Mouse (Mus musculus) lung, embryonic 16.5 days (tissue): ENCODE data around the gene Eif3i. TPM values are rescaled to one million over a fixed set of nuclear protein-coding genes. Genes with fewer than 3 reads are reported as not detected.

Source experiments
- ATAC-seq: fragments of 200-750 bp; cut with Nextera tagmentation; 2 replicates; pipeline ENCODE4 v1.8.0; 2017; ENCODE audit warnings: low read depth, mild to moderate bottlenecking, moderate library complexity
- H3K27ac ChIP-seq: fragments of 300-500 bp; sonication (generic); 2 replicates; pipeline ENCODE4 v1.5.1; 2014; ENCODE audit warnings: mild to moderate bottlenecking, control low read depth, low read length
- H3K27me3 ChIP-seq: fragments of 300-500 bp; sonication (generic); 2 replicates; pipeline ENCODE4 v1.6.1; 2014; ENCODE audit warnings: low read depth, low read length, mixed read lengths; ENCODE audit not compliant: control insufficient read depth, insufficient read depth
- H3K36me3 ChIP-seq: fragments of 300-500 bp; sonication (generic); 2 replicates; pipeline ENCODE4 v1.6.1; 2014; ENCODE audit warnings: low read length; ENCODE audit not compliant: control insufficient read depth, insufficient read depth
- H3K4me1 ChIP-seq: fragments of 300-500 bp; sonication (generic); replicated peaks from 2 replicates; pipeline ENCODE4 v1.6.1; 2014; ENCODE audit warnings: low read length, mixed read lengths; ENCODE audit not compliant: control insufficient read depth, insufficient read depth
- H3K4me2 ChIP-seq: fragments of 300-500 bp; sonication (generic); 2 replicates; pipeline ENCODE4 v1.6.1; 2014; ENCODE audit warnings: low read depth, low read length, control low read depth
- H3K4me3 ChIP-seq: fragments of 300-500 bp; sonication (generic); 2 replicates; pipeline ENCODE4 v1.5.1; 2014; ENCODE audit warnings: mild to moderate bottlenecking, low read length, control low read depth
- H3K9ac ChIP-seq: fragments of 300-500 bp; sonication (generic); 2 replicates; pipeline ENCODE4 v1.6.1; 2014; ENCODE audit warnings: low read length, control low read depth
- H3K9me3 ChIP-seq: fragments of 300-500 bp; sonication (generic); 2 replicates; pipeline ENCODE4 v1.6.1; 2016; ENCODE audit warnings: low read length; ENCODE audit not compliant: control insufficient read depth
- WGBS: fragments of 180-500 bp; shearing (Covaris S2); extraction: QIAGEN DNeasy Blood & Tissue Kit; methylation state at CpG from one replicate; pipeline ENCODE4 v1.1.7; 2014; 5-methylcytosine and 5-hydroxymethylcytosine counted together
- polyA plus RNA-seq: library from polyadenylated mRNA; unstranded; fragments of >200 nt; fragmentation: Nextera tagmentation; extraction: Ambion mirVana; gene quantifications from 2 replicates; pipeline ENCODE4 v1.2.1, GENCODE M21; 2015

The Eif3i gene
- polyA plus RNA-seq, 1 experiment from 2014 or later = 229 TPM

DNA sequence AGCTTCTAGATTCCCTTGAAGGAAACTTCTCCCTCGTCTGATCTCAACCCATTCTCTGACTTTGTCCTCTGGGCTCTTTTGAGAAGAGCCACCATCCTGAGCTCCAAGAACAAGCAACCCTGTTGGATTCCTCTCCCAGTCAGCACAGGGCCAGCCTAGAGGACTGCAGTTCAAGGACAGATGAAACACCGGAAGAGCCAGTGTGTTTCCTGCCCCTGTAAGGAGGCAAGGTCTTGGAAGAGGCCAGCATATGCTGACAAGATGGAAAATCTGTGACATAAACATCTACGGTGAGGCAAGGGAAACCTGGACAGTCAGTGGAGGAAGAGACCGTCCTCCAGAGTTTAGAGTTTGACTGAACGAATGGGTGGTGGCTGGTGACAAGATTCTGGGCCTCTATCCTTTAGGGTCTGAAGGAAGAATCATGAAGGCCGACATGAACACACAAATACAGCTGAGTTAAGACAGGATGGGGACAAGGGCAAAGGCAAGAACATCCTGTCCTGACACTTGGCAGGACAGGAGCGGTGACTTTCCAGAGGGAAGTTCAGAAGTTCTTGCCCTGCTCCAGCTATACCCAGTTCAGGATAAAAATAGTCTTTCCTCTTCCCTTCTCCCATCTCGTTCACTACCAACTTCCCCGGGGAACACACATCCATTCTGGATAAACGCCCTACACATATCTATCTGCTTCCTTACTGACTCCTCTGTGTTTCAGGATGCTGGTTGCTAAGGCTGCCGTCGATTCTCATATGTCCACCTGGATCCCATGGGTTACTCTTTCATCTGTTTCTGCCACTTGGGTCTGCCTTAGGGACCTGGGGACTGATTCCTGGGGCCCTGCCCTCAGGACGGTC is 28.0 kb downstream of the Eif3i start:
- peak overlapping the region; percentile 62 for H3K27ac ChIP-seq
- no peaks in the 10 kb centered on the region for H3K9me3 ChIP-seq
- H3K4me1 ChIP-seq = peaks cover 5% of the 10 kb centered on the region; the same call in 1 of the 2 replicates
- no peaks in the 10 kb centered on the region; the same call in 1 of the 2 replicates for H3K27me3 ChIP-seq
- no peak overlapping the region for H3K9ac ChIP-seq
- no peak for ATAC-seq
- WGBS = 62% methylated on average over 13 of the region's 13 CpGs
- H3K4me2 ChIP-seq = no peak overlapping the region
- no peaks in the 10 kb centered on the region for H3K36me3 ChIP-seq
- no peak overlapping the region for H3K4me3 ChIP-seq

DNA sequence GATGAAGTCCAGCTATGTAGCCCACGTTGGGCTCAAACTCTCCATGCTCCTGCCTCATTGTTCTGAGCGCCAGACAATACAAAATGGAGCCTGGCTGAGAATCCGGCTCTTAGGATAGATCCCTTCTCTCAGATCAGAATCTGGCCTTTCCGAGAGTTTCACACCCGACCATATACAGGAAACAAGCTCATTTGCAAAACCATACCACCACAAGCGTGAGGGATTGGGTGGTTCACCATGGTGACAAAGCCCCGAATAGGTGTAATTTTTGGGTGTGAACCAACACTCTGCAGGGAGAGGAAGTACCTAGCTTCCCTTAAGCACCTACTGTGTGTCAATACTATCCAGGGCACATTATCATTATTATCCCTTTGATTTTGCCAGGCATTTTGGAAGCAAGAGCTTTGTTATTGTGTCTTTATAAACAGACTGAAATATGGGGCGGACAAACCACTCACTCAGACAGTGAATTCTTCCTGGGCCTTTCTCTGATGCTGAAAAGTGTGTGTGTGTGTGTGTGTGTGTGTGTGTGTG is 28.8 kb downstream of the Eif3i start:
- Histone ChIP-seq H3K4me2 (no peak overlapping the region), H3K9me3 (no peaks in the 10 kb centered on the region), H3K36me3 (no peaks in the 10 kb centered on the region), H3K9ac (no peak overlapping the region), H3K4me1 (no peaks in the 10 kb centered on the region; the same call in 1 of the 2 replicates), H3K27ac (no peak overlapping the region; the same call in 1 of the 2 replicates), H3K4me3 (no peak overlapping the region), H3K27me3 (no peaks in the 10 kb centered on the region; the same call in 1 of the 2 replicates)
- 63% methylated on average over 8 of the region's 8 CpGs for WGBS
- no peak for ATAC-seq

DNA sequence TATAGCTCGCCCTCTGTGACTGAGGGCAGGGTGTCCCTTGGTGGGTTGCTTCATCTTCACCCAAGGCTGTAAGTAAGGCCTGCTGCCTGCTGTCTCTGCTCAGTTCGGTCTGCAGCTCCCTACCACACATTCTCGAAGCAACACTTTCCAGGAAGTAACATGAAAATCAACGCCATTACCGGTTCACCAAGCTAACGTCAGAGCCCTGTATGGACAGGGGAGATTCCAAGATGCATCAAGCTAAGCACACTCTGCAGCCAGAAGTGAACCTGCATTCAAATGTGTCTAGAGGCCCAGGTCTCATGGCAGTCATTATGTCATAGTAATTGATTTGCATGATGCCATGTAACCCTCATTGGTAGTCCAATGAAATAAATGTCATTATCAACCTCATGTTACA is 30.4 kb downstream of the Eif3i start:
- H3K27ac ChIP-seq = no peak overlapping the region
- H3K4me3 ChIP-seq = no peak overlapping the region
- ATAC-seq = no peak
- no peaks in the 10 kb centered on the region for H3K4me1 ChIP-seq
- no peaks in the 10 kb centered on the region for H3K36me3 ChIP-seq
- H3K4me2 ChIP-seq = no peak overlapping the region
- no peak overlapping the region for H3K9ac ChIP-seq
- no peaks in the 10 kb centered on the region for H3K27me3 ChIP-seq
- H3K9me3 ChIP-seq = no peaks in the 10 kb centered on the region
- WGBS = 83% methylated on average over 6 of the region's 6 CpGs

DNA sequence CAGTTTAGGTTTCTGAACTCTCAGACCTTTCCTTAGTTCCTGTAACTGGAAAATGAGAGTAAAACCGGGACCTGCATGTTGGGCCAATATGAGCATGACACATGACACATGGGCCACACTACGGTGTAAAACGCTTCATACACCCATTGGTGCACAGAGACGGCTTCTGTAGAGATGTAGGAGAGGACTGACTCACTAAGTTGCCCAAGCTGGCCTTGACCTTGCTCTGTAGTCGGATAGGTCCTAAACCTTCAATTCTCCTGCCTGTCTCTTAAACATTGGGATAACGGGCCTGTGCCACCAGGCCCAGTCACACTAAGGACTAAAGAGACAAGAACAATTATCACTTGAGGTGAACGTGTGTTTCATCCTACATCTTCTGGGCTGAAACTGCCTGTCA is 32.1 kb downstream of the Eif3i start:
- no peak overlapping the region for H3K27ac ChIP-seq
- 0 out of 2 replicates have a peak, but pooled peaks cover 2% of the 10 kb centered on the region for H3K4me1 ChIP-seq
- H3K4me3 ChIP-seq = no peak overlapping the region
- no peaks in the 10 kb centered on the region for H3K27me3 ChIP-seq
- WGBS = 88% methylated on average over 7 of the region's 7 CpGs
- H3K9ac ChIP-seq = no peak overlapping the region
- no peaks in the 10 kb centered on the region for H3K36me3 ChIP-seq
- no peaks in the 10 kb centered on the region for H3K9me3 ChIP-seq
- ATAC-seq = no peak
- H3K4me2 ChIP-seq = no peak overlapping the region

DNA sequence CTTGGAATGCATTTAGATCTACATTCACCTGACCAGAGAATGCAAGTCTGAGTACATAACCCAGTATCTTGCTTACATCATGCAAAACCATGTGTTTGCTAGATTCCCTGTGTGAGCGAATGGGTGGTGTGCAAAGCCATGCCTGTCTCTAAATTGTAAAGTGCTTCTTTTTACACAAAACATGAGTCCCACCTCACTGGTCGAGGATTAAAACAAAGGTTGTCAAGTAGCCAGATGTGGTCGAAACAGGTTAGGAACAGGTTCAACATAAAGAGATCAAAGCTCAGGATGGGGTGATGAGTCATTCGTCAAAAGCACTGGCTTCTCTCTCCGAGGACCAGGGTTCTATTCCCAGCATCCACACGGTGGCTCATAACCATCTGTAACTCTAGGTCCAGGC is 35.3 kb downstream of the Eif3i start:
- H3K4me1 ChIP-seq = 0 out of 2 replicates have a peak, but pooled peaks cover 2% of the 10 kb centered on the region
- ATAC-seq = no peak
- no peak overlapping the region for H3K4me2 ChIP-seq
- H3K9ac ChIP-seq = no peak overlapping the region
- 71% methylated on average over 6 of the region's 6 CpGs for WGBS
- no peak overlapping the region for H3K27ac ChIP-seq
- H3K27me3 ChIP-seq = no peaks in the 10 kb centered on the region
- no peaks in the 10 kb centered on the region for H3K36me3 ChIP-seq
- no peaks in the 10 kb centered on the region for H3K9me3 ChIP-seq
- H3K4me3 ChIP-seq = no peak overlapping the region

DNA sequence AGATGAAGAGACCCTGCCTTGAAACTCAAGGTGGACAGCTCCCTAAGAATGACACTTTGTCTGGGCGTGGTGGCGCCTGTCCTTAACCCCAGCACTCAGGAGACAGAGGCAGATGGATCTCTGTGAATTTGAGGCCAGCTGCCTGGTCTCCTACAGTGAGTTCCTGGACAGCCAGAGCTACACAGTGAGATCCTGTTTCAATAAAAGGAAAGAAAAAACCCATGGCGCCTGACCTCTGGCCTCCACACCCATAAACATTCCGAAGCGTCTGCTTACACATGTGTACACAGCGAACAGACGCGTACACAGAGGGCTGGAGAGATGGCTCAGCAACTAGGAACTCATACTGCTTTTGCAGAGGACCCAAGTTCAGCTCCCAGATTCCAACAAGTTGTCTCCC is 36.7 kb downstream of the Eif3i start:
- WGBS = 24% methylated on average over 8 of the region's 8 CpGs
- Histone ChIP-seq H3K36me3 (no peaks in the 10 kb centered on the region), H3K4me2 (no peak overlapping the region), H3K4me1 (0 out of 2 replicates have a peak, but pooled peaks cover 2% of the 10 kb centered on the region), H3K9me3 (no peaks in the 10 kb centered on the region), H3K4me3 (no peak overlapping the region), H3K9ac (no peak overlapping the region), H3K27me3 (no peaks in the 10 kb centered on the region), H3K27ac (no peak overlapping the region)
- peak; percentile 65; the same call in 1 of the 2 replicates for ATAC-seq

DNA sequence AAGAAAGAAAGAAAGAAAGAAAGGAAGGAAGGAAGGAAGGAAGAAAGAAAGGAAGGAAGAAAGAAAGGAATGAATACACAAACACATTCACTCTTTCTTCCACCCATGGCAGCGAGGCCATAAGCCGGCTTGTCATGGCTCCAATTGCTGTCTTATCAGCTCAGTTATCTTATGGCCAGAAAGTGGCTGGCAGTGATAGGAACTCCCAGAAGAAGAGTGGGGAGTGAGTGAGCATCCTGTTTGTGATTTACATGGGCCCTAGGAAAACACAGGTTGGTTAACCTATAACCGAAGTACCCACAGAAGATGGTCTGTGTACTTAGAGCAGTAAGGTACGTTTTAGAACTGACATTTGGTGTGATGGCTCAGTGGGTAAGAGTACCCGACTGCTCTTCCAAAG is 39.3 kb downstream of the Eif3i start:
- 70% methylated on average over 5 of the region's 5 CpGs for WGBS
- Histone ChIP-seq H3K9me3 (no peaks in the 10 kb centered on the region), H3K4me3 (no peak overlapping the region), H3K9ac (no peak overlapping the region), H3K4me2 (no peak overlapping the region), H3K27me3 (no peaks in the 10 kb centered on the region), H3K27ac (no peak overlapping the region), H3K36me3 (no peaks in the 10 kb centered on the region), H3K4me1 (peaks cover 7% of the 10 kb centered on the region)
- ATAC-seq = no peak

DNA sequence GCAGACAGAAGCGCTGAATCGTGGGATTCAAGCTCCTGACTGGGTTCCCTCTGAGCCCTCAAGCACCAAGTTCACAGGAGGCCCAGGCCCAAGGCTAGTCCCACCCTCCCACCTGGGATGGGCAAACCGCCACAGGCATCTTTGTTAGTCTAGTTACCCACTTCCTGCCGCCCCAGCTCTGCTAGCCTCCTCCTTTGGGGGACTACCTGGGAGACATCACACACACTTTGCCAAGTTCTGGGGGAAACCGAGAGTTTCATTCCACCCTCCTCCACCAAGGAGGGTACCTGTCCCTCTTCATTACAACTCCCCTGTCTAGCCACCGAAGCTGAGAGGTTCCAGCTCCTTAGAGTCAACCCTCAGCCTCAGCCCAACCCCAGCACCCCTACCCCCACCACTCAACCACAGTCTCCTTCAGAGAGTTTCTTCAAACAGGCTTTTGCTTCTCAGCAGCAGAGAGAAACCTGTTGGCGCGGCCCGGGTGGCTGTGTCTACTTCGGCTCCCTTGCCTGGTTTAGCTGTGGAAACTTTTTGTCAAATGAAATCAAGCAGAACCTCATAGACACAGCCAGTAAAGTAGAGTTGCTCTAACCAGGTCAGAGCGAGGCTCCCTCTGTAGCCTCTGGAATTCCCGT is 42.0 kb downstream of the Eif3i start:
- H3K4me3 ChIP-seq = no peak overlapping the region
- H3K4me2 ChIP-seq = no peak overlapping the region
- WGBS = 71% methylated on average over 12 of the region's 12 CpGs
- H3K27ac ChIP-seq = no peak overlapping the region
- no peak for ATAC-seq
- peaks cover 14% of the 10 kb centered on the region for H3K4me1 ChIP-seq
- H3K27me3 ChIP-seq = peaks cover 2% of the 10 kb centered on the region; the same call in 1 of the 2 replicates
- no peaks in the 10 kb centered on the region for H3K9me3 ChIP-seq
- no peaks in the 10 kb centered on the region for H3K36me3 ChIP-seq
- no peak overlapping the region for H3K9ac ChIP-seq

DNA sequence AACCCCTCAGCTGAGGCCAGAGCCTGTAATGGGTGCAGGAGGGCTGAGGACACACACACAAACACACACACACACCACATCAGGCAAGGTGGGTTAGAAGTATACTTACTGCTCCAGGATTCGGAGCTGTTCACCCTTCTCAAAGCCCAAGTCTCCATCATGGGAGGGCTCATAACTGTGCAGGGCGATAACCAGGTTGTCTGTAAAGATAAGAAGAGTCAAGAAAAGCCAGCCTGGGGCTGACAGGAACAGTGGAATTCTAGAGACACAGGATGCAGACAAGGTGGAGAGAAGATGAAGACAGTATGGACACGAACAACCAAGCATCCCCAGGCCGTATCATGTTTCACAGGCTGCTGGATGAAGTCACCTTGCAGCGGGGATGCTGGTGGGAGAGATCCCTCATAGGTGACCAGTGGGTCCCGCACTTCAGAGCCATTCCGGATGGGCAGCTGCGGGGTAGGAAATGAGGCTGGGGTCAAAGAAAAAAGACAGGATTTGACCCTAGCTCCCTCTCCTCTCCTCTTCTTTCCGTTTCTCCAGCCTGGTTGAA is 43.1 kb downstream of the Eif3i start:
- Histone ChIP-seq H3K27me3 (peaks cover 2% of the 10 kb centered on the region; the same call in 1 of the 2 replicates), H3K4me1 (peaks cover 14% of the 10 kb centered on the region), H3K36me3 (no peaks in the 10 kb centered on the region), H3K4me2 (peak overlapping the region; percentile 97), H3K9me3 (no peaks in the 10 kb centered on the region), H3K27ac (peak overlapping the region; percentile 63), H3K9ac (peak overlapping the region; percentile 76), H3K4me3 (peak overlapping the region; percentile 64)
- peak; percentile 2; the same call in 1 of the 2 replicates for ATAC-seq
- 65% methylated on average over 9 of the region's 9 CpGs for WGBS
